Mouse (Mus musculus): ENCODE data around the gene Slc35c1.

DNA sequence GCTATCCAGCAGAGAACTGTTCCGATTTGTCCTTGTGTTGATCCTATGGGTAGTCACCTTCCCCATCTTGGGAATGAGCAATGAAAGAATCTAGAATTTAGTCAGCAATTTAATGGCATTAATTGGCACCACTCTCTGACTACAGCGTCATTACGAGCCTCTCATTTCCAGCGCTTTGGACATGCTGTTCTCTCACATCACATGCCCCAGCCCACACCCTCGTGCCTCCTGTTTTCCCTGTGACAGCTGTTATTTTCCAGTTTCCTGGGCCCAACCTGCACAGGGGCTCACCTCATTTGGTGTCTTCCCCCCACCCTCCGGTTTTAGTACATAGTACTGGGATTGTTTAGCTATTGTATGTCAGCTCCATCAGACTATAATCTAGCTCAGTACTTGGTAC, 25.3 kb downstream of the Slc35c1 start:
- TF ChIP-seq CTCF (IDR thresholded peaks at IDR 0.05; ENCODE audit: low read depth, low read length) = no peak
- TF ChIP-seq TAL1 (conservative IDR thresholded peaks at IDR 0.05; ENCODE audit: low read depth, low read length) = no peak
